Mouse (Mus musculus): Measurements from ENCODE around the gene Med29. TPM values are rescaled to one million over a fixed set of nuclear protein-coding genes. Genes with fewer than 3 reads are reported as not detected.

Gene Med29
- polyA plus RNA-seq, 1 experiment from 2014 or later, result 27.5 TPM

DNA sequence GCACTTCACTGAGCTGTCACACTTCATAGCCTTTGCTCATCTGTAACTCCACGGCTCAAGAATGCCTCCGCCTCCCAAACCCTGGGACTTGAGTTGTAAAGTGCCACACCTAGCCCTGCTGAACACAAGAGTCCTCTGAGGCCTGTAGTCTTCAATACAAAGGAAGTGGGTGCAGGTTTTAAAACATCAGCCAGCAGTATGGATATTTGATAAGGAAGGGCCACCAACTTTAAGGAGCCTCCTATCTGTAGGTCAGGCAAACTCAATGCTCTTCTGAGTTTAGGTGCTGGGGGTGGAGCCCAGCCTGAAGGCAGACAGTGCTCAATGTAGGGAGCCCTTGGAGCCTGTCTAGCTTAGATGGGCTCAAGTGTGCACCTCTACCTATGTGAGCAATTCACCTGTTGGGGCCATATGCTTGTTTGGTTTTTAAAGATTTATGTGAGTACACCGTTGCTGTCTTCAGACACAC, 38.4 kb downstream of the Med29 start:
- Histone ChIP-seq H3K27ac (replicated peaks) (no peak overlapping the region), H3K9ac (ENCODE audit: low read length) (no peak overlapping the region), H3K4me2 (replicated peaks; ENCODE audit: low read depth) (no peak overlapping the region), H3K9me3 (ENCODE audit: control insufficient read depth, low read length) (no peaks in the 10 kb centered on the region), H3K27me3 (ENCODE audit: control insufficient read depth, insufficient read depth, low read length) (no peaks in the 10 kb centered on the region), H3K4me1 (replicated peaks; ENCODE audit: control insufficient read depth, insufficient read depth) (peaks cover 12% of the 10 kb centered on the region), H3K36me3 (ENCODE audit: control insufficient read depth, insufficient read depth, low read length) (peaks cover 7% of the 10 kb centered on the region), H3K4me3 (ENCODE audit: low read depth, low read length) (no peak overlapping the region)
- DNase-seq (ENCODE audit: low spot score) (no peak), ATAC-seq (ENCODE audit: low FRiP score, low TSS enrichment) (no peak)
- TF ChIP-seq EP300 (optimal IDR thresholded peaks at IDR 0.05), result no peak
- no peak for TF ChIP-seq CTCF (IDR thresholded peaks at IDR 0.05; ENCODE audit: low read depth)
- 87% methylated on average over 3 of the region's 3 CpGs for WGBS

DNA sequence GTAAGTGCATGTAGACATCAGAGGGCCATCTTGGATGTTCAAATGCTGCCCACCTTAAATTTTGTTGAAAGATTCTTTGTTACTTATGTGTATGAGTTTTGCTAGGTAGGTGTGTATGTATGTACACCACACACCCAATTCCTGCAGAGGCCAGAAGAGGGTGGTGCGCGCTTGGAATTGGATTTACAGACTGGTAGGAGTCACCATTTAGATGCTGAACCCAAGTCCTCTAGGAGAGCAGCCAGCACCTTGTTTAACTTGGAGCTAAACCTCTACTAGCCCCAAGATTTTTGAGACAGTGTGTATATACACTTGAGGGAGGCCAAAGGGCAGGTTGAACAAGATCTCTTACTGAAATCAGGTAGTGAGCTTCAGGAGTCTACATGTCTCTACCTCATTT, 39.2 kb downstream of the Med29 start:
- peak; percentile 58 for TF ChIP-seq CTCF (IDR thresholded peaks at IDR 0.05; ENCODE audit: low read depth)
- no peak for TF ChIP-seq EP300 (optimal IDR thresholded peaks at IDR 0.05)
- ATAC-seq (ENCODE audit: low FRiP score, low TSS enrichment), result no peak
- peak; percentile 56 for DNase-seq (ENCODE audit: low spot score)

DNA sequence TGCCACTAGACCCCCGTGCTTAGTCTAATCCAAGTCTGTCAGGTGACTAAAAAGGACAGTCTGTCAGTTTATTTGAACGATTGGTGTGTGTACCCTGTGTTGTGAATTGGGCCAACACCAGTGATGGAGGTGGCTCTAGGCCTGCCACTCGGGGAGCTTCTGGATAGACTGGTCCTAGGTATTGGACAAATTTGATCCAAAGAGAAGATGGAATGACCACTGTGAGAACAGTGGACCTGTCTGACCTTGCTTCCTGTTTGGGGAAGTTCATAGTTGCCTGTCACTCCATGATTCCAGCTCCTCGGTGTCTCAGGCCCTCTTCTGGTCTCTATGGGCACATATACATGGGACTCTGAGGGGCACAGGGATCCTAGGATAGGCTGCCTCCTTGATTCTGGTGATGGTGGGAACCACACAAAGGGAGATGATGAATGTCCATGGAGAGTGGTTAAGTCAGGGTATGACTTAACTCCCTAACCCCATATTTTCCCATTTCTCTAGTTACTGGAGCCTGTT, 40.8 kb downstream of the Med29 start:
- H3K9me3 ChIP-seq (ENCODE audit: control insufficient read depth, low read length), result no peaks in the 10 kb centered on the region
- TF ChIP-seq CTCF (IDR thresholded peaks at IDR 0.05; ENCODE audit: low read depth) (peak; percentile 9; the same call in 1 of the 2 replicates), EP300 (optimal IDR thresholded peaks at IDR 0.05) (no peak)
- WGBS, result 24% methylated on average over 4 of the region's 4 CpGs
- H3K9ac ChIP-seq (ENCODE audit: low read length), result peak overlapping the region; percentile 94
- no peaks in the 10 kb centered on the region for H3K27me3 ChIP-seq (ENCODE audit: control insufficient read depth, insufficient read depth, low read length)
- ATAC-seq (ENCODE audit: low FRiP score, low TSS enrichment) (no peak), DNase-seq (ENCODE audit: low spot score) (no peak)
- H3K36me3 ChIP-seq (ENCODE audit: control insufficient read depth, insufficient read depth, low read length), result peaks cover 7% of the 10 kb centered on the region
- H3K4me2 ChIP-seq (replicated peaks; ENCODE audit: low read depth), result peak overlapping the region; percentile 81
- H3K27ac ChIP-seq (replicated peaks), result peak overlapping the region; percentile 79; the same call in 1 of the 2 replicates
- H3K4me1 ChIP-seq (replicated peaks; ENCODE audit: control insufficient read depth, insufficient read depth), result peaks cover 4% of the 10 kb centered on the region; the same call in 1 of the 2 replicates
- H3K4me3 ChIP-seq (ENCODE audit: low read depth, low read length), result peak overlapping the region; percentile 85

More for the DNA sequence above, 39.2 kb downstream of the Med29 start:
- Histone ChIP-seq H3K4me3 (ENCODE audit: low read depth, low read length) (no peak overlapping the region), H3K4me1 (replicated peaks; ENCODE audit: control insufficient read depth, insufficient read depth) (peaks cover 12% of the 10 kb centered on the region), H3K27me3 (ENCODE audit: control insufficient read depth, insufficient read depth, low read length) (no peaks in the 10 kb centered on the region), H3K9me3 (ENCODE audit: control insufficient read depth, low read length) (no peaks in the 10 kb centered on the region), H3K27ac (replicated peaks) (no peak overlapping the region), H3K9ac (ENCODE audit: low read length) (no peak overlapping the region), H3K4me2 (replicated peaks; ENCODE audit: low read depth) (no peak overlapping the region), H3K36me3 (ENCODE audit: control insufficient read depth, insufficient read depth, low read length) (peaks cover 7% of the 10 kb centered on the region)
- WGBS, result 74% methylated on average over 2 of the region's 2 CpGs

DNA sequence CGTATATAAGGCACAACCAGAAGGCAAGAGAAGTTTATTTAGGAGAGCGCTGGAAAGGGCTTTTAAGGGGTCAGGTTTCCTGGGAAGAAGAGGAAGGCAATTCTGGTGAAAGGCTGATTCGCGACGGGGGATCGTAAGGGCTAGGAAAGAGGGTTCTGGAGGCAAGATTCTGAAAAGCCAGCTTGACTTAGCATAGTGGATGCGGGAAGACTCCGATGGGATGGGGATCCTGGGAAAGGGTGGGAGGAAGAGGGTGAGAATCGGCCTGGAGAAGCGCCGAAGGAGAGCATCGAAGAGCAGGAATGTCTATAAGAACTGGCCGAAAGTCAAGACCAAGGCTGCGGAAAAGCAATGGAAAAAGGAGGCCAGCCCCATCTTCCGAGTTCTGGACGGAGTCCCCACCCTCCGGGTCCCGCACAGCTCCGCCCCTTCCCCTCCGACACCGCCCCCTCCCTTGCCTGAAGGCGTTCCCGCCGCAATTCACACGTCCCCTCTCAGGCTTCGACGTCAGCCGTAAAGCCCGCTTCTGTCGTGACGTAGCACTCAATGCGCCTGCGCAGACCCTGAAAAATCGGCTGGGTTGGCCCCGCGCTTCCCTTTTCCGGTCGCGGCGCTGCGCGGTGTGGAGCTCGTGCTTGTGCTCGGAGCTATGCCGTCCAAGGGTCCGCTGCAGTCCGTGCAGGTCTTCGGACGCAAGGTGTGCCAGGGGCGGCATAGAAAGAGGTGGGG, 42.2 kb downstream of the Med29 start, which contains the start of gene Rps16:
Rps16 (plus strand) TSS at position 498 of the 729 bp plus-strand sequence.
- H3K27me3 ChIP-seq (ENCODE audit: control insufficient read depth, insufficient read depth, low read length), result no peaks in the 10 kb centered on the region
- TF ChIP-seq EP300 (optimal IDR thresholded peaks at IDR 0.05) (no peak), CTCF (IDR thresholded peaks at IDR 0.05; ENCODE audit: low read depth) (0 out of 2 replicates have a peak, but pooled peaks have one; percentile 14)
- WGBS, result under 1% methylated on average over 48 of the region's 50 CpGs
- peaks cover 7% of the 10 kb centered on the region for H3K36me3 ChIP-seq (ENCODE audit: control insufficient read depth, insufficient read depth, low read length)
- H3K4me1 ChIP-seq (replicated peaks; ENCODE audit: control insufficient read depth, insufficient read depth), result peaks cover 4% of the 10 kb centered on the region; the same call in 1 of the 2 replicates
- no peaks in the 10 kb centered on the region for H3K9me3 ChIP-seq (ENCODE audit: control insufficient read depth, low read length)
- peak within 1 kb of the TSS; percentile 85 for H3K4me3 ChIP-seq (ENCODE audit: low read depth, low read length)
- H3K27ac ChIP-seq (replicated peaks), result peak within 1 kb of the TSS; percentile 95
- peak; percentile 99 for DNase-seq (ENCODE audit: low spot score)
- H3K4me2 ChIP-seq (replicated peaks; ENCODE audit: low read depth), result peak within 1 kb of the TSS; percentile 81
- H3K9ac ChIP-seq (ENCODE audit: low read length), result peak within 1 kb of the TSS; percentile 94
- peak; percentile 94 for ATAC-seq (ENCODE audit: low FRiP score, low TSS enrichment)

DNA sequence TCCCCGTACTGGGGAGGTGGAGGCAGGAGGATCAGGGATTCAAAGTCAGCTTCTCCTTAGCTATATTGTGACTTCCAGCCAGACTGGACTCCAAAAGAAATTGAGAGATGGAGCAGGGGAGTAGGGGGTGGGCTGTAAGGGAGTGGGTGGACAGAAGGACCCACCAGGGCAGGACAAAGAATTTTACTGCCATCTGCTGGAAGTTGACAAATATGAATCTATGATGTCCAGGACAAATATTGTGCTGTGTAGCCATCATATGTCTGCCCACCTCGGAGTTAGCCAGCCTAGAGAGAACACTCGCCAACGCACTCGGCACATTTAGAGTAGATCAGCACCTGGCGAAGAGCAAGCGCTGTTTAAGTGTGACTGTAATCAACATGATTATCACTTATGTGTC, 43.9 kb downstream of the Med29 start:
- H3K4me3 ChIP-seq (ENCODE audit: low read depth, low read length), result no peak overlapping the region
- H3K27me3 ChIP-seq (ENCODE audit: control insufficient read depth, insufficient read depth, low read length), result no peaks in the 10 kb centered on the region
- DNase-seq (ENCODE audit: low spot score) (no peak), ATAC-seq (ENCODE audit: low FRiP score, low TSS enrichment) (no peak)
- no peak overlapping the region for H3K4me2 ChIP-seq (replicated peaks; ENCODE audit: low read depth)
- H3K27ac ChIP-seq (replicated peaks), result no peak overlapping the region
- peaks cover 4% of the 10 kb centered on the region; the same call in 1 of the 2 replicates for H3K4me1 ChIP-seq (replicated peaks; ENCODE audit: control insufficient read depth, insufficient read depth)
- no peaks in the 10 kb centered on the region for H3K9me3 ChIP-seq (ENCODE audit: control insufficient read depth, low read length)
- peak; percentile 47 for TF ChIP-seq CTCF (IDR thresholded peaks at IDR 0.05; ENCODE audit: low read depth)
- no peak for TF ChIP-seq EP300 (optimal IDR thresholded peaks at IDR 0.05)
- H3K9ac ChIP-seq (ENCODE audit: low read length), result no peak overlapping the region
- H3K36me3 ChIP-seq (ENCODE audit: control insufficient read depth, insufficient read depth, low read length), result peaks cover 7% of the 10 kb centered on the region; the same call in 1 of the 2 replicates
- WGBS, result 83% methylated on average over 7 of the region's 7 CpGs

DNA sequence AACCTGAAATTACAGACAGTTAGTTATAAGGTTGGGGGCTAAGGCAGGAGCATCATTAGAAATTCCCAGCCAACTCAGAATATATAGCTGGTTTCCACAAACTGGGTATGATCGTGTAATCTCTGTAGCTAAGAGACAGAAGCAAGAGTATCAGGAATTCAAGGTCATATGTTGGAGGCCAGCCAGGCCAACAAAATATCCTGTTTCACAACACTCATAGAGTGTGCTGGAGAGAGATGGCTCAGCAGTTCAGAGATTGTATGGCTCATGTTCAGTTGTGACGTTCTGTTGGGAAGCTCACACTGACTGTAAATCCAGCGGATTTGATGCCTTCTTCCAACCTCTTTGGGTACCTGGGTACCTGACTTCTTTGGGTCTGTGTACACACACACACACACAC, 44.8 kb downstream of the Med29 start:
- no peaks in the 10 kb centered on the region for H3K9me3 ChIP-seq (ENCODE audit: control insufficient read depth, low read length)
- DNase-seq (ENCODE audit: low spot score), result no peak
- no peak overlapping the region for H3K9ac ChIP-seq (ENCODE audit: low read length)
- 57% methylated on average over 3 of the region's 3 CpGs for WGBS
- no peak overlapping the region for H3K27ac ChIP-seq (replicated peaks)
- H3K4me2 ChIP-seq (replicated peaks; ENCODE audit: low read depth), result no peak overlapping the region
- H3K36me3 ChIP-seq (ENCODE audit: control insufficient read depth, insufficient read depth, low read length), result no peaks in the 10 kb centered on the region
- no peak overlapping the region for H3K4me3 ChIP-seq (ENCODE audit: low read depth, low read length)
- TF ChIP-seq CTCF (IDR thresholded peaks at IDR 0.05; ENCODE audit: low read depth), result no peak
- TF ChIP-seq EP300 (optimal IDR thresholded peaks at IDR 0.05), result no peak
- ATAC-seq (ENCODE audit: low FRiP score, low TSS enrichment), result no peak
- H3K27me3 ChIP-seq (ENCODE audit: control insufficient read depth, insufficient read depth, low read length), result no peaks in the 10 kb centered on the region
- peaks cover 4% of the 10 kb centered on the region; the same call in 1 of the 2 replicates for H3K4me1 ChIP-seq (replicated peaks; ENCODE audit: control insufficient read depth, insufficient read depth)
